Mouse (Mus musculus) embryonic stem cell, embryonic (primary cell): ENCODE results near the gene 5730507C01Rik.

ENCODE experiments used
- CTCF ChIA-PET, 4 experiments: fragments of 300-600 bp in 2 of 4; fragments of 350-600 bp in 2 of 4; sonication (Branson Sonifier 250); formaldehyde crosslinking; loops; one replicate each; lab custom pipeline; 2022; ENCODE audit warnings: inconsistent platforms in 2 of 4; lab: Charles Lee
- POLR2A ChIA-PET, 4 experiments: fragments of 300-600 bp in 2 of 4; fragments of 350-600 bp in 2 of 4; sonication (Branson Sonifier 250); formaldehyde crosslinking; loops; one replicate each; lab custom pipeline; 2022; ENCODE audit warnings: antibody characterized with exemption in 4 of 4, inconsistent platforms in 1 of 4; lab: Charles Lee

Gene 5730507C01Rik

GRCm38 (mm10) chr12:18514171-18514570 lies at the start of gene 5730507C01Rik:
5730507C01Rik (plus strand) TSS chr12:18514510.
- POLR2A ChIA-PET = no interaction called here
- CTCF ChIA-PET = interaction anchor here in 2 of 4 experiments (0.7 to 1.2 kb wide), 2 partner anchors 58 to 92 kb away, joined by 3 to 4 read pairs; no protein-coding TSS in a partner anchor

GRCm38 (mm10) chr12:18514616-18515015 lies 306 bp downstream of the 5730507C01Rik start:
- ChIA-PET CTCF (interaction anchor here in 2 of 4 experiments (0.7 to 1.2 kb wide), 2 partner anchors 58 to 91 kb away, joined by 3 to 4 read pairs; no protein-coding TSS in a partner anchor), POLR2A (interaction anchor here in 1 of 4 experiments (1.4 kb wide), 1 partner anchor 9 kb away, joined by 5 read pairs; no protein-coding TSS in a partner anchor)

GRCm38 (mm10) chr12:18515077-18515476 lies 767 bp downstream of the 5730507C01Rik start:
- ChIA-PET POLR2A (interaction anchor here in 1 of 4 experiments (1.4 kb wide), 1 partner anchor 9 kb away, joined by 5 read pairs; no protein-coding TSS in a partner anchor), CTCF (interaction anchor here in 1 of 4 experiments (1.2 kb wide), 1 partner anchor 91 kb away, joined by 4 read pairs; no protein-coding TSS in a partner anchor)
